Mouse (Mus musculus): Measurements from ENCODE around the gene Rtbdn.
A peak's percentile ranks its signal among the peaks of the same experiment; 100 is the strongest.
"Not testable (repeated sequence)": the region's sequence is repeated elsewhere in the genome, so short reads cannot be mapped to it uniquely, and the experiment has no call there.

Rtbdn gene

GRCm38 (mm10) chr8:84946528-84947240 is at the start of gene Rtbdn:
Rtbdn (plus strand) TSS chr8:84946991.
- DNase-seq, result no peak

- no peak for DNase-seq
These were observed 45.7 kb upstream of the Rtbdn start for GRCm38 (mm10) chr8:84901071-84901470.

GRCm38 (mm10) chr8:84901752-84902151 is 45.0 kb upstream of the Rtbdn start, which contains the start of gene Klf1:
Klf1 (plus strand) TSS chr8:84901928.
- DNase-seq, result no peak

- no peak for DNase-seq
These were observed 44.3 kb upstream of the Rtbdn start for GRCm38 (mm10) chr8:84902367-84902919.

- peak; percentile 97 for DNase-seq
These were observed 43.7 kb upstream of the Rtbdn start for GRCm38 (mm10) chr8:84902920-84903661.

GRCm38 (mm10) chr8:84904351-84904750 is 42.4 kb upstream of the Rtbdn start:
- DNase-seq, result no peak

- DNase-seq, result no peak
These were observed 39.8 kb upstream of the Rtbdn start for GRCm38 (mm10) chr8:84907037-84907436.

- no peak for DNase-seq
These were observed 39.3 kb upstream of the Rtbdn start for GRCm38 (mm10) chr8:84907493-84907892.

GRCm38 (mm10) chr8:84907979-84908378 is 38.8 kb upstream of the Rtbdn start:
- not testable (repeated sequence) for DNase-seq

GRCm38 (mm10) chr8:84908421-84909161 is 38.2 kb upstream of the Rtbdn start, which contains the start of gene Dnase2a:
Dnase2a (plus strand) TSS chr8:84908560.
- DNase-seq, result peak; percentile 97

- no peak for DNase-seq
These were observed 37.5 kb upstream of the Rtbdn start for GRCm38 (mm10) chr8:84909162-84909767.

GRCm38 (mm10) chr8:84909949-84910348 is 36.8 kb upstream of the Rtbdn start:
- DNase-seq, result no peak

GRCm38 (mm10) chr8:84910551-84910950 is 36.2 kb upstream of the Rtbdn start:
- DNase-seq, result no peak

- no peak for DNase-seq
These were observed 34.9 kb upstream of the Rtbdn start for GRCm38 (mm10) chr8:84911854-84912253.

- DNase-seq, result no peak
These were observed 34.4 kb upstream of the Rtbdn start for GRCm38 (mm10) chr8:84912391-84912790.

GRCm38 (mm10) chr8:84912895-84913501 is 33.8 kb upstream of the Rtbdn start:
- peak; percentile 81 for DNase-seq

GRCm38 (mm10) chr8:84913502-84913900 is 33.3 kb upstream of the Rtbdn start:
- no peak for DNase-seq

- DNase-seq, result peak; percentile 38
These were observed 32.8 kb upstream of the Rtbdn start for GRCm38 (mm10) chr8:84913960-84914359.

- no peak for DNase-seq
These were observed 31.5 kb upstream of the Rtbdn start for GRCm38 (mm10) chr8:84915269-84915668.

- no peak for DNase-seq
These were observed 29.0 kb upstream of the Rtbdn start for GRCm38 (mm10) chr8:84917781-84918180.

GRCm38 (mm10) chr8:84918646-84919045 is 28.1 kb upstream of the Rtbdn start:
- no peak for DNase-seq

GRCm38 (mm10) chr8:84921596-84921995 is 25.2 kb upstream of the Rtbdn start:
- DNase-seq, result no peak
